Mouse (Mus musculus) brain, embryonic 18.5 days (tissue): ENCODE measurements around the gene Phf21a.

ENCODE experiments used
- DNase-seq: peaks from one replicate; pipeline ENCODE4 v3.0.0-alpha.2; 2012; ENCODE audit warnings: low read depth, low spot score

Gene Phf21a

DNA sequence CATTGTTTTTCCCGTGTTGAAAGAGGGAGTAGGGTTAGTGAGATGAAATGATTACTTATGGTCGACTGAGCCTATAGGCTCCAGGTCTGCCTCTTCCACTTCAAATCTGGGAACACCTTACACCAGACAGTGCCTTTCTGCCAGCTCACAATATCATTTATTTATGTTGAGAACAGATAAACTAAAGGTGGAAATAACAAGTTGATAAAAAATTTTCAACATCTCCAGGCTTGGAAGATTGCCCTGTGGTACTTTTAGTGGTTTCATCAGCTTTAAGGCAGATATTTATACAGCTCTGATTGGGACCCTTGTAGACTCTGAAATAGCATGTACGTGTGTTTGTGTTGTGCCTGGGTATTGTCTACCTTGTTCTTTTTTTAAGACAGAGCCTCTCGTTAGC, 83.4 kb downstream of the Phf21a start:
- no peak for DNase-seq

- no peak for DNase-seq
Measured at GRCm38 (mm10) chr2:92182146-92182756, 89.3 kb downstream of the Phf21a start.

DNA sequence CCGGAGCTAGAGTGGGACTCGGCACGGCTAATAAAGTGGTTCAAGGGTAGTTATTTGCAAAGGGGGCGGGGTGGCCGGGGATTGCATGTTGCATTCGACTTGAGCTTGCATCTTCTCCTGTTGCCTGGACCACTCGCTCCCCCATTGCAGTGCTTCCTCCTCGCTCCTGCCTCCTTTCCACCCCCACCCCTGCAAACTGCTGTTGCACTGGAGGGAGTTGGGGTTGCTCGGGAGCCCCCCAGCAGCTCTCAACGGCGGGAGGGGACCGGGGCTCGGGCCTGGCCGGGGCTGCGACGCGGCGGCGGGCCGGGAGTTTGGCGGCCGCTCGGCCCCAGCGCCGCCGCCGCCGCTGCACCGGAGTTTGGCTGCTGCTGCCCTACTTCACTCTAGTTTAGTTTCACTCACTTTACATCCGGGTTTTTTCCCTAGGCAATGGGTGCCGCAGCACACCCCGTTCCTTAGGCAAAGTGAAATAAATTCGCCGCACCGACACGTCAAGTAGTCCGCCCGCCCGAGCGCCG, 90.1 kb downstream of the Phf21a start:
- DNase-seq, result peak; percentile 82

DNA sequence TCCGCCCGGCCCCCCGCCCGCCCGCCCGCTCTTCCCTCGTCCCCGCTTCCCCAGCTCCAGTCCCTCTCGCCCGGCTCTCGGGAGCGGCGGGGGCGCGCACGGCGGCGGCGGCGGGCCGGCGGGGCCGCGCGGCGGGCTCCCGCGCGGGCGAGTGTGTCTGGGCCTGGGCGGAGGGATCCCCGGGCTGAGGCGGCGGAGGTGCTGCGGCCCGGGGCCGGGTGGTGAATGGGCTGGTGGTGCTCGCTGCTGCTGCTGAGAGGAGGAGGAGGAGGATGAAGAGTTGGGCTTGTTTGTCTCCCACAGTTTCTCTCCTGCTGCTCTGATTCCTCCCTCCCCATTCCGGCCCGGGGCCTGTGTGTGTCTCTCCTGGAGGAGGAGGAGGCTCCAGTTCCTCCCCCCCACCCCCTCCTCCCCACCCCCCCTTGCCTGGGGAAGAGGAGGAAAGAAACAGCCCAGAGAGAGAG, 90.7 kb downstream of the Phf21a start:
- DNase-seq, result peak; percentile 82

DNA sequence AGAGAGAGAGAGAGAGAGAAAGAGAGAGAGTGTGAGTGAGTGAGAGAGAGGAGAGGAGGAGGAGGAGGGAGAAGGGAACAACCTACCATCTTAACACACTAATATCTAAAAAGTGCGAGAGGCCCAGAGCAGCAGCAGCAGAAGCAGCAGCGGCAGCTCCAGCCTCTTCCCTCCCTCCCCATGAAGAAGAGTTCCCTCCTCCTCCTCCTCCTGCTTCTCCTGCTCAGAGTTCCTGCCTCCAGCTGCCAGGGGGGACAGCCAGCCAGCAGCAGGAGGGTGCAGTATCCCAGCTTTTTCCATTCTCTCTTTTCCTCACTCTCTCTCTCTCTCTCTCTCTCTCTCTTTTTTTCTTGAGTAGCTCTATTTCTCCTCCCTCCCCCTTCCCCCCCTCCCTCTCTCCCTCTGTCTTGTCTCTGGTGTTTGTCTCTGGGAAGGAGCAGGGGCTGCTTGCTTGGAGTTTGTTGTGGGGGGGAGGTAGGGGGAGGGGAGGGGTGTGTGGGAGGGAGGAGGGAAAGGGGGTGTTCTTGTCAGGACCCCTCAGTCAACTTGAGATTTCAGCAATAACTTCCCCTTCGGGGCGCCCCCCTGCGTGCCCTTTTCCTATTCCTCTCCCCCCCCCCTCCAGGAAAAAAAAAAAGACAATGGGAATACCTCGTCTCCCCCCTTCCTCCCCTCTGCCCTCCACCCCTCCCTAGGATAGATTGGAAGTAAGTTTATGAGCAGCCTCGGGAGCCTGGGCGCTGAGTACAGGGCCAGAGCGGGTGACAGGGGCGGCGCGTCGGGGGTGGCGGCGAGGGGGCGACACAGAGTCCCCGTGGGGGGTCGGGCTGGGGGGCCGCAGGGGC, 91.4 kb downstream of the Phf21a start:
- no peak for DNase-seq

- DNase-seq, result no peak
Measured at GRCm38 (mm10) chr2:92185062-92185765, 92.3 kb downstream of the Phf21a start.

GRCm38 (mm10) chr2:92185766-92186450, 93.0 kb downstream of the Phf21a start:
- no peak for DNase-seq

- DNase-seq, result no peak
Measured at GRCm38 (mm10) chr2:92187061-92187460, 94.1 kb downstream of the Phf21a start.

DNA sequence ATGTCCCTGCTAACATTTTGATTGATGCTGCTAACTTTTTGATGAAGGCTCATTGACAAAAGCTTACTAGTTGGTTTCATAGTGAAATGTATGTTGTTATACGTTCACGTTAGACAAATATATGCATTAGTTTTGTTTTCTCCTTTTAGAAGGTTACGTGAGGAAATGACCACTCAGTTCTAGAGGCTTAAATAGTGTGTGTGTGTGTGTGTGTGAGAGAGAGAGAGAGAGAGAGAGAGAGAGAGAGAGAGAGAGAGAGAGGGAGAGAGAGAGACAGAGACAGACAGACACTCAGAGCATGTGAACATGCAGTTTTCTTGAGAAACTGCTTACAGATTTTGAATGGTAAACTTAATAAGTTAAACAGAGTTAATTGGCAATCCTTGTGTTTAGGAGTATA, 95.8 kb downstream of the Phf21a start:
- no peak for DNase-seq

DNA sequence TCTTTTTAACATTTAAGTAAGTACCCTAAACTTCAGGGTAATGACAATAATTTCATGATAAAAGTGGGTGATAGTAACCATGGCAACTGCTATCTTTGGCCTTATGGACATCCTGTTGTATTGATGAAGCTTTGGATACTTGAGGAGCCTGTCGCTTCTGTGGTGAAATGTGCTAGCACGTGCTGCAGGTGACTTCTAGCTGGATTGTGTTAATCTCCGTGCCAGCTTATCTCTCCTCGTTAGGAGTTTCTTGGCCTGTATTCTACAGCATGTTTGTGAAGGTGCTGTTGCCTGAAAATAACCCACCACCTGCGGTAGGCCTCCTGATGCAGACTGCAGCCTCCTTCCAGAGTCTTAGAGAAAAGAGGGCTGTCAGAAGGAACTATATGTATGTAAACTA, 98.0 kb downstream of the Phf21a start:
- DNase-seq, result no peak

- no peak for DNase-seq
Measured at GRCm38 (mm10) chr2:92191826-92192581, 99.1 kb downstream of the Phf21a start.

DNA sequence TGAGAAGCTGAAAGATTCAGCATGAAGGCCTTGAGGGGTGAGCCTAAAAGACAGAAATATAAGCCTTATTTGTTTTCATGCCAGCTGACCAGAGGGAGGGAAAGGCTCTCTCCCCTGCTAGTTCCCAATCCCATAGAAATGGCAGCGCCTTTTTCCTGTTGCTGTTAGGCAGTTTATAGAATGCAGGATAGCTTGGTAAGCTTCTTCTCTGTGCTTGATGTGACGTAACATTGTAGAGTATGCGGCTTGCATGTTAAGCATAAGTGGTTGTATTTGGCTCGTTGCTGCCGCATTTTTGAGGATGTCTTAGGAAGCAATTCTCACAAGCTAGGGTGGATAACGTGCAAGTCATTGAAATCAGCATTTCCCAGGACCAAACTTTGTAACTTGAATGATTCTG, 105.2 kb downstream of the Phf21a start:
- no peak for DNase-seq

- DNase-seq, result no peak
Measured at GRCm38 (mm10) chr2:92198747-92199146, 105.8 kb downstream of the Phf21a start.

DNA sequence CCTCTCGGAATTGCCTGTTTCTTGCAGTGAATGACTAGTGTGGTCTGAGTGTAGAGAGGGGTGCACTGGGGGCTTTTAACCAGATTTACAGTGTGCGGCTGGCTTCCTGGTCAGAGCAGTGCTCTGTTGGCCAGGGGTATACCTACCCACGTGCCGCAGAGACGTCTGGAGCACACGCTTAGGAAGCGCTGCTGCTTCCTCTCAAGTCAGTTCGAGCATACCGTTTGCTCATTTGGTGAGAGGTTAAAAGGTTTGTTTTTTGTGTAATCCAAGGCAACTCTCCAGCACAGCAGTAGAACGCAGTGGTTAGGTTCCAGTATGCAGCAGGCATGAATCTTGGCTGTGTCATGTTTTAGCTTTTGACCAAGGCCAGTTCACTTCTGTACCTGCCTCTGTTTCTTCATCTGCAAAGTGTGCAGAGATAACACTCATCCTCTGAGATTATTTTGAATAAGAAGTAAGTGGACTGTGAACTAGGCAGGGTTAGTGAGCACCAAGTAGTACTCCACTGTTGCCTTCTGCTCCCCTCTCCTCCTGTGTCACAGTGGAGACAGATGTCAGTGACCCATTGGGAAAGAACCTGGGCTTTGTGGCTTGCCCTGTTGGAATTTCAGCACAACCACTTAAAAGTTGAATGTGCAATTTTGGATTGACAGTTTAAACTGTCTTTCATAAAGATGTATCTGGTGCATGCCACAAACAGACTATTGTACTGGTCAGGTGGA, 106.8 kb downstream of the Phf21a start:
- no peak for DNase-seq

- DNase-seq, result no peak
Measured at GRCm38 (mm10) chr2:92202319-92203040, 109.6 kb downstream of the Phf21a start.

- no peak for DNase-seq
Measured at GRCm38 (mm10) chr2:92205010-92205639, 112.2 kb downstream of the Phf21a start.

- DNase-seq, result no peak
Measured at GRCm38 (mm10) chr2:92210409-92210808, 117.5 kb downstream of the Phf21a start.

DNA sequence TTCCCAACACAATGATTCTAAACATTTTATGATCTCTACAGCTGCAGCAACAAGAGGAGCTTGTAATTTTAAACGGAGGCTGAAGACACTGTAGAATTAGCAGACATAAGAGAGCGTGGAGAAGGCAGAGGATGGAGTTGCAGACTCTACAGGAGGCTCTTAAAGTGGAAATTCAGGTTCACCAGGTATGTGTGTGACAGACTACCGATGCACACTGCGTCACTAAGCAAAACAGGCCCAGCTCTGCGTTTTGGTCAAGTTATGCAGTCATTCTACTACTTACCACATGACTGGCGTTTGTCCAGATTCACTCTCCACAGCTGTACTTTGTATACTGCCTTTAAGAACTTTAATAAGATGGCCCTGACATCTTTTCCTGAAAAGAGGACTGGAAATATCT, 128.5 kb downstream of the Phf21a start:
- no peak for DNase-seq

DNA sequence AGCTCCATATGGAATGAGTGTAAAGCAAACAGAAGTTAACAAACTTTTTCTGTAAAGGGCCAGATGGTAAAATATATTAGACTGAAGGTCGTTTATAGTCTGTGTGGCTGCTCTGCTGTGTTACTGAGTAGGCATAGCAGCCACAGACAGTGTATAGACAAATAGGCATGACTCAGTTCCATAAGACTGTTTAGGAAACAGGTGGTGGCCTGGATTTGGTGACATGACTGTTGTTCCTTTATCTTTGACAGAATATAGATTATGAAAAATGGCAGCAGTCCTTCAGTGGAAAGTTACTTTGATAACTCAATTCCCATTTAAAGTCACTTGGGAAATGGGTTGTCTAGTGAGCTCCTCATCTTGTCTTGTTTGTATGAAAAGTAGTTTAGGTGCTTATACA, 132.7 kb downstream of the Phf21a start:
- no peak for DNase-seq
